Mouse (Mus musculus): ENCODE measurements around the gene Cldn24. TPM values are rescaled to one million over a fixed set of nuclear protein-coding genes. Genes with fewer than 3 reads are reported as not detected.

The Cldn24 gene
- total and polyA plus RNA-seq, 3 experiments = not detected

DNA sequence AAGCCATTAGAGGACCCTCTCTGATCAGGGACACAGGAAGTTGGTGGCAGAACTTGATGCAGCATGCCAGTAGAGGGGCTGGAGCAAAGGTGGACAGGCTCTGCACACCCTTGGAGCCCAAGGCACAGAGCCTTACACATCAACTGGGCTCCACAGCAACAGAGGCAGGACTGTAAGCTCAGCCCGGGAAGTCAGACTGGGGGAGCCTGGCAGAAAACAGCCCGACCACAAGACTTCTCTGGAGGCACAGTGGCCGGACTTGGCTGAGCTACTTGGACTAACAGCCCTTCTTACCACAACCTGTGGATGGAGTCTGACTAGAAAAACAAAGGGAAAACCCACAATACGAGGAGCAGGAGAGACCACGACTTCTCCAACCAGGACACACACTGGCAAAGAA is 31.4 kb downstream of the Cldn24 start:
- H3K9ac ChIP-seq (ENCODE audit: insufficient read depth, low read depth) = no peak overlapping the region
- H3K36me3 ChIP-seq (replicated peaks in 1 of 2; ENCODE audit: control insufficient read depth in 1 of 2, insufficient read depth in 1 of 2, low read length in 1 of 2) = no peaks in the 10 kb centered on the region
- no peak overlapping the region for H3K4me3 ChIP-seq (replicated peaks in 1 of 3; ENCODE audit: low read depth in 2 of 3, low read length in 2 of 3, poor library complexity in 1 of 3)
- no peaks in the 10 kb centered on the region for H3K79me2 ChIP-seq (replicated peaks; ENCODE audit: control insufficient read depth, extremely low read depth, insufficient read depth, poor library complexity, severe bottlenecking)
- H3K4me1 ChIP-seq (ENCODE audit: control insufficient read depth in 1 of 2, insufficient read depth in 2 of 2) = peaks cover 0 to 9% of the 10 kb centered on the region in 2 experiments; a peak in 2 of 4 replicates
- no peaks in the 10 kb centered on the region for H3K27me3 ChIP-seq (replicated peaks)
- DNase-seq (ENCODE audit: extremely low read depth) = no peak
- in situ Hi-C loops (cut with MboI; ENCODE audit: low pct_ligation_motif_present, low pct_unique_long_range_greater_than_20kb, low sequenced_read_pairs) = loop anchor here (25.0 kb wide), 1 partner anchor 159 kb away; no protein-coding TSS in a partner anchor
- H3K9me3 ChIP-seq (replicated peaks; ENCODE audit: low read length) = no peaks in the 10 kb centered on the region
- TF ChIP-seq ZKSCAN1 (IDR thresholded peaks at IDR 0.05; ENCODE audit: borderline replicate concordance, low read depth, low read length) (no peak), IRF4 (IDR thresholded peaks at IDR 0.05; ENCODE audit: low read depth, low read length) (no peak), TCF12 (IDR thresholded peaks at IDR 0.05; ENCODE audit: low read depth, low read length) (no peak), ZNF384 (IDR thresholded peaks at IDR 0.05; ENCODE audit: low read depth, low read length) (no peak), ZMIZ1 (IDR thresholded peaks at IDR 0.05; ENCODE audit: low read depth, low read length) (no peak)
- no peak overlapping the region for H3K4me2 ChIP-seq (ENCODE audit: insufficient read depth, low read depth, poor library complexity, severe bottlenecking)
- no peak overlapping the region for H3K27ac ChIP-seq (ENCODE audit: insufficient read depth, low read depth)
- dilution Hi-C loops (cut with MboI; ENCODE audit: extremely low pct_ligation_motif_present, extremely low pct_unique_long_range_greater_than_20kb, low sequenced_read_pairs) = no loop called here

GRCm38 (mm10) chr8:47859259-47859658 is 37.3 kb downstream of the Cldn24 start:
- Histone ChIP-seq H3K36me3 (replicated peaks in 1 of 2; ENCODE audit: control insufficient read depth in 1 of 2, insufficient read depth in 1 of 2, low read length in 1 of 2) (no peaks in the 10 kb centered on the region), H3K79me2 (replicated peaks; ENCODE audit: control insufficient read depth, extremely low read depth, insufficient read depth, poor library complexity, severe bottlenecking) (no peaks in the 10 kb centered on the region), H3K4me1 (ENCODE audit: control insufficient read depth in 1 of 2, insufficient read depth in 2 of 2) (no peaks in the 10 kb centered on the region), H3K9ac (ENCODE audit: insufficient read depth, low read depth) (no peak overlapping the region), H3K27ac (ENCODE audit: insufficient read depth, low read depth) (no peak overlapping the region), H3K27me3 (replicated peaks) (no peaks in the 10 kb centered on the region), H3K4me2 (ENCODE audit: insufficient read depth, low read depth, poor library complexity, severe bottlenecking) (no peak overlapping the region), H3K4me3 (replicated peaks in 1 of 3; ENCODE audit: low read depth in 2 of 3, low read length in 2 of 3, poor library complexity in 1 of 3) (no peak overlapping the region), H3K9me3 (replicated peaks; ENCODE audit: low read length) (no peaks in the 10 kb centered on the region)
- in situ Hi-C loops (cut with MboI; ENCODE audit: low pct_ligation_motif_present, low pct_unique_long_range_greater_than_20kb, low sequenced_read_pairs) (loop anchor here (25.0 kb wide), 1 partner anchor 153 kb away; no protein-coding TSS in a partner anchor), dilution Hi-C loops (cut with MboI; ENCODE audit: extremely low pct_ligation_motif_present, extremely low pct_unique_long_range_greater_than_20kb, low sequenced_read_pairs) (no loop called here)
- TF ChIP-seq MEF2A (IDR thresholded peaks at IDR 0.05; ENCODE audit: borderline replicate concordance, low read depth, low read length) = no peak
- TF ChIP-seq ZMIZ1 (IDR thresholded peaks at IDR 0.05; ENCODE audit: low read depth, low read length) = no peak
- TF ChIP-seq USF2 (conservative IDR thresholded peaks at IDR 0.05; ENCODE audit: low read depth, low read length) = no peak
- TF ChIP-seq MAX (IDR thresholded peaks at IDR 0.05; ENCODE audit: low read length) = no peak
- TF ChIP-seq TBP (conservative IDR thresholded peaks at IDR 0.05; ENCODE audit: low read depth, low read length) = no peak
- TF ChIP-seq MAZ (IDR thresholded peaks at IDR 0.05; ENCODE audit: low read depth, low read length) = no peak
- no peak for TF ChIP-seq KAT2A (IDR thresholded peaks at IDR 0.05; ENCODE audit: insufficient replicate concordance, low read length)
- no peak for TF ChIP-seq RAD21 (IDR thresholded peaks at IDR 0.05; ENCODE audit: low read depth, low read length)
- TF ChIP-seq EP300 (IDR thresholded peaks at IDR 0.05; ENCODE audit: low read length) = no peak
- TF ChIP-seq NELFE (IDR thresholded peaks at IDR 0.05; ENCODE audit: low read depth, low read length) = no peak
- TF ChIP-seq CHD2 (IDR thresholded peaks at IDR 0.05; ENCODE audit: low read length) = no peak
- no peak for TF ChIP-seq ELF1 (IDR thresholded peaks at IDR 0.05; ENCODE audit: low read depth, low read length)
- TF ChIP-seq JUND (conservative IDR thresholded peaks at IDR 0.05; ENCODE audit: low read depth, low read length) = no peak
- no peak for TF ChIP-seq ETS1 (conservative IDR thresholded peaks at IDR 0.05; ENCODE audit: low read depth, low read length)
- DNase-seq (ENCODE audit: extremely low read depth) = no peak
